Mouse (Mus musculus): ENCODE measurements around the gene Rnf44. TPM values are rescaled to one million over a fixed set of nuclear protein-coding genes. Genes with fewer than 3 reads are reported as not detected.

Rnf44 gene
- polyA plus RNA-seq, 1 experiment from 2014 or later = 23.8 TPM

GRCm38 (mm10) chr13:54664509-54664908 lies 29.2 kb downstream of the Rnf44 start:
- Histone ChIP-seq H3K4me2 (no peak overlapping the region), H3K9me3 (replicated peaks) (0 out of 2 replicates have a peak, but pooled peaks cover 3% of the 10 kb centered on the region), H3K27me3 (no peaks in the 10 kb centered on the region), H3K9ac (no peak overlapping the region), H3K36me3 (peaks cover 37% of the 10 kb centered on the region), H3K4me1 (replicated peaks) (no peaks in the 10 kb centered on the region), H3K27ac (no peak overlapping the region), H3K4me3 (replicated peaks) (no peak overlapping the region)
- 84% methylated on average over 1 of the region's 1 CpGs for WGBS (ENCODE audit: insufficient replicate concordance)
- ATAC-seq (ENCODE audit: low read depth) = no peak
- no peak for DNase-seq

DNA sequence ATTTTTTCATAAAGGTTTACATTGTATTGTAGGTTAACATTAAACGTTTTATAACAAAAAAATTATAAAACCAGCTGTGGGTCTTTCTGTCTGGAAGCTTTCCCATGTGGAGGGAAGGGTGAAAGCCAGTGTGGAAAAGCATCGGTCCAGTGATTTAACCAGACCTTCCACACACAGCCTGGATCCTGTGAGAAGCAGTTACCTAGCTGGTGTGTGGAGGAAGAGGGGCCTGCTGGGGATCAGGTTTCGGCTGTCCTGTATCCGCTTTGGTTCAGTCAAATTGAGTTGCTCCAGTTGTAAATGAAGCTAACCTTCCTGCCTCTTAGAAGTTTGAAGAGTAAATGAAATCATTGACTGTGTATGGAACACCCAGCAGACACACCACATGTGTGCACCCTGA lies 29.7 kb downstream of the Rnf44 start:
- no peak overlapping the region for H3K27ac ChIP-seq
- peaks cover 41% of the 10 kb centered on the region for H3K36me3 ChIP-seq
- 0 out of 2 replicates have a peak, but pooled peaks cover under 1% of the 10 kb centered on the region for H3K9me3 ChIP-seq (replicated peaks)
- no peaks in the 10 kb centered on the region for H3K27me3 ChIP-seq
- 80% methylated on average over 4 of the region's 4 CpGs for WGBS (ENCODE audit: insufficient replicate concordance)
- no peak overlapping the region for H3K4me3 ChIP-seq (replicated peaks)
- H3K9ac ChIP-seq = no peak overlapping the region
- no peak for DNase-seq
- ATAC-seq (ENCODE audit: low read depth) = no peak
- H3K4me2 ChIP-seq = no peak overlapping the region
- H3K4me1 ChIP-seq (replicated peaks) = no peaks in the 10 kb centered on the region

GRCm38 (mm10) chr13:54661358-54661757 lies 32.3 kb downstream of the Rnf44 start:
- Histone ChIP-seq H3K9me3 (replicated peaks) (no peaks in the 10 kb centered on the region), H3K4me2 (no peak overlapping the region), H3K9ac (no peak overlapping the region), H3K27me3 (no peaks in the 10 kb centered on the region), H3K4me3 (replicated peaks) (no peak overlapping the region), H3K4me1 (replicated peaks) (no peaks in the 10 kb centered on the region), H3K36me3 (peaks cover 67% of the 10 kb centered on the region), H3K27ac (no peak overlapping the region)
- ATAC-seq (ENCODE audit: low read depth) (no peak), DNase-seq (no peak)
- WGBS (ENCODE audit: insufficient replicate concordance) = 86% methylated on average over 12 of the region's 12 CpGs

DNA sequence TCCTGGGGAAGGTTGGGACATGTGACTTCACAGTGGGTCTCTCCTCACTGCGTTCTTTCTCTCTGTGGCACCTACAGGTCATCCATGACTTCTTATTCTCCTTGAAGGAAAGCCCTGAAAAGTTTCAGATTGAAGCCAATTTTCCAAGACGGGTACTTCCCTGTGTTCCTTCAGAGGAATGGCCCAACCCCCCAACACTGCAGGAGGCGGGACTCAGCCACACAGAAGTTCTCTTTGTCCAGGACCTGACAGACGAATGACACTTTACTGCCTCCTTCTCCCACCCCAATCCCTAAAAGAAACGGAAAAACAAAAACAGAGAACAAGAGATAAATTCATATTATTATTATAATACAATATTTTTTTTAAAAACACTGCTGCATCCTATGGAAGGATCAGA lies 32.8 kb downstream of the Rnf44 start:
- no peak for ATAC-seq (ENCODE audit: low read depth)
- Histone ChIP-seq H3K9me3 (replicated peaks) (no peaks in the 10 kb centered on the region), H3K4me1 (replicated peaks) (no peaks in the 10 kb centered on the region), H3K4me3 (replicated peaks) (no peak overlapping the region), H3K9ac (no peak overlapping the region), H3K36me3 (peaks cover 72% of the 10 kb centered on the region), H3K27me3 (no peaks in the 10 kb centered on the region), H3K4me2 (no peak overlapping the region), H3K27ac (no peak overlapping the region)
- 79% methylated on average over 5 of the region's 5 CpGs for WGBS (ENCODE audit: insufficient replicate concordance)
- DNase-seq = no peak

DNA sequence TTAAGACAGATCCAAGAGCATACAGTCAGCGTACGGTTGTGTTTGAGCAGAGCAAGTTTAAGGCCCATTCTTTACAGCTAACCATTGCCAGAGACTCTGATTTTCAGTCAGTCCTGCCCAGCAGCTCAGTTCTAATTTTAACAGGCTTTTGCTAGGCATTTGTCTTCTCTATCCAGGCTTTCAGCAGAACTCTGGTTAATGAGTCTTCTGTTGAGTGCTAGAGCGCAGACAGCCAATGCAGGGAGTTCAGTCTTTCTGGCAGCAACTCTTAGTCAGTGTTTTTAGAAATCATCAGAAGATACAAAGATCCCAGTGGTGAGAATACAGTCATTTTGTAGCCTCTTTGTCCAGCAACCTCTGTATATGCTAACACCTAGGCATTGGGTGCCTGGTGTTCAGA lies 43.2 kb downstream of the Rnf44 start:
- 86% methylated on average over 3 of the region's 3 CpGs for WGBS (ENCODE audit: insufficient replicate concordance)
- Histone ChIP-seq H3K27ac (no peak overlapping the region), H3K4me3 (replicated peaks) (no peak overlapping the region)

GRCm38 (mm10) chr13:54635011-54635410 lies 58.7 kb downstream of the Rnf44 start:
- Histone ChIP-seq H3K27ac (no peak overlapping the region), H3K4me3 (replicated peaks) (no peak overlapping the region), H3K36me3 (peaks cover 47% of the 10 kb centered on the region), H3K4me2 (no peak overlapping the region), H3K27me3 (no peaks in the 10 kb centered on the region), H3K9me3 (replicated peaks) (no peaks in the 10 kb centered on the region), H3K9ac (no peak overlapping the region), H3K4me1 (replicated peaks) (no peaks in the 10 kb centered on the region)
- 85% methylated on average over 3 of the region's 3 CpGs for WGBS (ENCODE audit: insufficient replicate concordance)
- no peak for ATAC-seq (ENCODE audit: low read depth)
- no peak for DNase-seq

More for the DNA sequence above, 43.2 kb downstream of the Rnf44 start:
- H3K9me3 ChIP-seq (replicated peaks) = no peaks in the 10 kb centered on the region
- no peak overlapping the region for H3K9ac ChIP-seq
- DNase-seq (no peak), ATAC-seq (ENCODE audit: low read depth) (no peak)
- peaks cover 99% of the 10 kb centered on the region for H3K36me3 ChIP-seq
- no peaks in the 10 kb centered on the region for H3K4me1 ChIP-seq (replicated peaks)
- no peaks in the 10 kb centered on the region for H3K27me3 ChIP-seq
- no peak overlapping the region for H3K4me2 ChIP-seq

GRCm38 (mm10) chr13:54632731-54633277 lies 60.9 kb downstream of the Rnf44 start:
- no peak for DNase-seq
- ATAC-seq (ENCODE audit: low read depth) = no peak
- Histone ChIP-seq H3K9me3 (replicated peaks) (no peaks in the 10 kb centered on the region), H3K9ac (no peak overlapping the region), H3K4me2 (no peak overlapping the region), H3K27me3 (no peaks in the 10 kb centered on the region), H3K4me1 (replicated peaks) (peaks cover 14% of the 10 kb centered on the region), H3K36me3 (peaks cover 29% of the 10 kb centered on the region), H3K4me3 (replicated peaks) (no peak overlapping the region), H3K27ac (no peak overlapping the region)
- 68% methylated on average over 3 of the region's 3 CpGs for WGBS (ENCODE audit: insufficient replicate concordance)

Other genes starting within 250 kb of the Rnf44 start
- gene Thoc3, start 225.1 kb downstream of the Rnf44 start, polyA plus RNA-seq (2015; fragmentation: Nextera tagmentation; extraction: Ambion mirVana) = 67.5 and 69.2 TPM in 2 replicates
- 2.3 and 2.5 TPM in 2 replicates for gene Simc1, start 190.1 kb downstream of the Rnf44 start, polyA plus RNA-seq (2015; fragmentation: Nextera tagmentation; extraction: Ambion mirVana)
- 53.0 and 60.1 TPM in 2 replicates for gene 4833439L19Rik, start 128.5 kb downstream of the Rnf44 start, polyA plus RNA-seq (2015; fragmentation: Nextera tagmentation; extraction: Ambion mirVana)
- 9.0 and 9.2 TPM in 2 replicates for gene Arl10, start 118.9 kb downstream of the Rnf44 start, polyA plus RNA-seq (2015; fragmentation: Nextera tagmentation; extraction: Ambion mirVana)
- 74.9 and 84.5 TPM in 2 replicates for gene Nop16, start 103.8 kb downstream of the Rnf44 start, polyA plus RNA-seq (2015; fragmentation: Nextera tagmentation; extraction: Ambion mirVana)
- 117 and 118 TPM in 2 replicates for gene Higd2a, start 103.7 kb downstream of the Rnf44 start, polyA plus RNA-seq (2015; fragmentation: Nextera tagmentation; extraction: Ambion mirVana)
- gene Cltb, start 82.6 kb downstream of the Rnf44 start, polyA plus RNA-seq (2015; fragmentation: Nextera tagmentation; extraction: Ambion mirVana) = 51.0 and 54.2 TPM in 2 replicates
- gene Faf2, start 72.1 kb downstream of the Rnf44 start, polyA plus RNA-seq (2015; fragmentation: Nextera tagmentation; extraction: Ambion mirVana) = 30.5 and 33.9 TPM in 2 replicates
- gene Cdhr2, start 7.6 kb upstream of the Rnf44 start, polyA plus RNA-seq (2015; fragmentation: Nextera tagmentation; extraction: Ambion mirVana) = 7.8 and 10.5 TPM in 2 replicates
- 0.02 and 0.05 TPM in 2 replicates for gene Gprin1, start 56.0 kb upstream of the Rnf44 start, polyA plus RNA-seq (2015; fragmentation: Nextera tagmentation; extraction: Ambion mirVana)
- not detected in 2 replicates for gene Sncb, start 72.7 kb upstream of the Rnf44 start, polyA plus RNA-seq (2015; fragmentation: Nextera tagmentation; extraction: Ambion mirVana)
- not detected in 2 replicates for gene Eif4e1b, start 90.1 kb upstream of the Rnf44 start, polyA plus RNA-seq (2015; fragmentation: Nextera tagmentation; extraction: Ambion mirVana)
- gene Tspan17, start 95.5 kb upstream of the Rnf44 start, polyA plus RNA-seq (2015; fragmentation: Nextera tagmentation; extraction: Ambion mirVana) = 1.5 and 2.0 TPM in 2 replicates